Mouse (Mus musculus): ENCODE results near the gene Fbxo8.

Fbxo8 gene

GRCm38 (mm10) chr8:56614235-56614634 is 63.3 kb downstream of the Fbxo8 start:
- DNase-seq: no peak

- peak; percentile 47 to 49 for DNase-seq
Observed at GRCm38 (mm10) chr8:56615005-56615404, 64.1 kb downstream of the Fbxo8 start.

- DNase-seq: peak; percentile 78 to 80
Observed at GRCm38 (mm10) chr8:56616260-56616659, 65.4 kb downstream of the Fbxo8 start.

GRCm38 (mm10) chr8:56617271-56617670 is 66.4 kb downstream of the Fbxo8 start:
- peak in 1 of 2 experiments; percentile 12 for DNase-seq

- DNase-seq: no peak
Observed at GRCm38 (mm10) chr8:56619056-56619455, 68.2 kb downstream of the Fbxo8 start.

- no peak for DNase-seq
Observed at GRCm38 (mm10) chr8:56619571-56619970, 68.7 kb downstream of the Fbxo8 start.

- no peak for DNase-seq
Observed at GRCm38 (mm10) chr8:56620691-56621090, 69.8 kb downstream of the Fbxo8 start.

GRCm38 (mm10) chr8:56621093-56621492 is 70.2 kb downstream of the Fbxo8 start:
- DNase-seq: no peak

GRCm38 (mm10) chr8:56622470-56623024 is 71.7 kb downstream of the Fbxo8 start:
- no peak for DNase-seq

GRCm38 (mm10) chr8:56623346-56623745 is 72.5 kb downstream of the Fbxo8 start:
- no peak for DNase-seq

- no peak for DNase-seq
Observed at GRCm38 (mm10) chr8:56629160-56629559, 78.3 kb downstream of the Fbxo8 start.

- no peak for DNase-seq
Observed at GRCm38 (mm10) chr8:56639277-56639676, 88.4 kb downstream of the Fbxo8 start.
